Comparison of ENCODE assay signal across 24 mouse cellular contexts in genomic region chr4:152253183-152253759, GRCm38 (mm10). TPM values are rescaled to one million over a fixed set of nuclear protein-coding genes. Genes with fewer than 3 reads are reported as not detected.
DNase-seq lines count a peak whose midpoint lies in the region; ATAC-seq and TF ChIP-seq lines count a peak whose summit lies in the region.
"Had no signal": no experiment of that assay in that cellular context is flagged by ENCODE, and none has a peak within 500 bp of the region (broad histone marks: within the 10 kb centered on the region; RNA-seq: fewer than 3 reads in every experiment).

No protein-coding gene starts in this region.

- DNase-seq in adrenal gland, postnatal 10 days, result peak; percentile 45
- no peak for DNase-seq in adrenal gland, adult 8-10 months
- no peak for DNase-seq in heart, postnatal 10 days
- DNase-seq in limb, embryonic 10.5 days (ENCODE audit: low spot score), result no peak
- no peak for DNase-seq in stomach, postnatal 0 days (ENCODE audit: low spot score)
- no peak for DNase-seq in right cerebral cortex, postnatal 10 days (ENCODE audit: low spot score in 2 of 2)
- DNase-seq: B cell, adult 2 months; cerebellum, adult 18-20 months; kidney, postnatal 25 days; layer of hippocampus, postnatal 36 days; lung, adult 18-20 months; retina, postnatal 1 day; thymus, postnatal 25 days had no signal

- no peaks in the 10 kb centered on the region for H3K27me3 ChIP-seq in heart, embryonic 16.5 days (ENCODE audit: control insufficient read depth, insufficient read depth, low read length)
- no peaks in the 10 kb centered on the region for H3K27me3 ChIP-seq in limb, embryonic 13.5 days
- no peaks in the 10 kb centered on the region for H3K27me3 ChIP-seq in limb, embryonic 10.5 days (ENCODE audit: low read depth, poor library complexity, severe bottlenecking)
- no peaks in the 10 kb centered on the region for H3K27me3 ChIP-seq in stomach, postnatal 0 days (ENCODE audit: control insufficient read depth, insufficient read depth, low read length)
- H3K27me3 ChIP-seq: hindbrain, embryonic 15.5 days; neural tube, embryonic 15.5 days; stomach, embryonic 15.5 days had no signal

- WGBS in heart, embryonic 16.5 days, result 45% methylated on average over 9 of the region's 9 CpGs
- 67% methylated on average over 9 of the region's 9 CpGs for whole genome bisulfite sequencing in limb, embryonic 13.5 days
- WGBS in limb, embryonic 10.5 days, result 77% methylated on average over 9 of the region's 9 CpGs
- 65% methylated on average over 9 of the region's 9 CpGs for WGBS in stomach, postnatal 0 days

- ATAC-seq in heart, embryonic 16.5 days (replicated peaks; ENCODE audit: extremely low read depth, insufficient read depth, low FRiP score), result no peak
- ATAC-seq in limb, embryonic 13.5 days (ENCODE audit: low FRiP score, low read depth), result peak; percentile 77
- ATAC-seq in stomach, postnatal 0 days (ENCODE audit: low FRiP score, low TSS enrichment), result 0 out of 2 replicates have a peak, but pooled peaks have one; percentile 18
- ATAC-seq: forebrain, embryonic 14.5 days had no signal

- intact Hi-C loops in heart, postnatal 10 days (cut with DNase I), result no loop called here

- TF ChIP-seq EP300 in stomach, postnatal 0 days (optimal IDR thresholded peaks at IDR 0.05), result no peak

- H3K9me3 ChIP-seq in heart, embryonic 16.5 days (replicated peaks; ENCODE audit: control insufficient read depth, low read length), result no peaks in the 10 kb centered on the region
- H3K9me3 ChIP-seq in limb, embryonic 13.5 days, result no peaks in the 10 kb centered on the region
- no peaks in the 10 kb centered on the region for H3K9me3 ChIP-seq in limb, embryonic 10.5 days (replicated peaks)
- H3K9me3 ChIP-seq in stomach, postnatal 0 days (ENCODE audit: control insufficient read depth, low read length), result no peaks in the 10 kb centered on the region
- H3K9me3 ChIP-seq: hindbrain, embryonic 15.5 days; neural tube, embryonic 15.5 days; stomach, embryonic 15.5 days had no signal

- H3K4me1 ChIP-seq in heart, embryonic 16.5 days (ENCODE audit: control insufficient read depth, insufficient read depth, low read length), result peaks cover 51% of the 10 kb centered on the region
- H3K4me1 ChIP-seq in limb, embryonic 13.5 days, result no peaks in the 10 kb centered on the region
- no peaks in the 10 kb centered on the region for H3K4me1 ChIP-seq in limb, embryonic 10.5 days
- H3K4me1 ChIP-seq in stomach, postnatal 0 days (replicated peaks; ENCODE audit: control insufficient read depth, insufficient read depth), result no peaks in the 10 kb centered on the region
- H3K4me1 ChIP-seq: stomach, embryonic 15.5 days had no signal

- H3K4me3 ChIP-seq in heart, embryonic 16.5 days (ENCODE audit: low read length), result no peak overlapping the region
- H3K4me3 ChIP-seq in limb, embryonic 13.5 days, result no peak overlapping the region
- no peak overlapping the region for H3K4me3 ChIP-seq in limb, embryonic 10.5 days
- no peak overlapping the region for H3K4me3 ChIP-seq in stomach, postnatal 0 days (ENCODE audit: low read depth, low read length)
- H3K4me3 ChIP-seq: hindbrain, embryonic 15.5 days; neural tube, embryonic 15.5 days; stomach, embryonic 15.5 days had no signal

- peak overlapping the region; percentile 64 for H3K27ac ChIP-seq in heart, embryonic 16.5 days (ENCODE audit: low read length)
- no peak overlapping the region for H3K27ac ChIP-seq in limb, embryonic 13.5 days
- H3K27ac ChIP-seq in limb, embryonic 10.5 days, result no peak overlapping the region
- H3K27ac ChIP-seq in stomach, postnatal 0 days (replicated peaks), result no peak overlapping the region
- H3K27ac ChIP-seq: hindbrain, embryonic 15.5 days; neural tube, embryonic 15.5 days; stomach, embryonic 15.5 days had no signal

- no peaks in the 10 kb centered on the region for H3K36me3 ChIP-seq in heart, embryonic 16.5 days (ENCODE audit: control insufficient read depth, insufficient read depth)
- no peaks in the 10 kb centered on the region for H3K36me3 ChIP-seq in limb, embryonic 13.5 days
- H3K36me3 ChIP-seq in limb, embryonic 10.5 days, result no peaks in the 10 kb centered on the region
- H3K36me3 ChIP-seq in stomach, postnatal 0 days (ENCODE audit: control insufficient read depth, insufficient read depth, low read length), result no peaks in the 10 kb centered on the region
- H3K36me3 ChIP-seq: hindbrain, embryonic 15.5 days; stomach, embryonic 15.5 days had no signal

- H3K4me2 ChIP-seq in heart, embryonic 16.5 days (ENCODE audit: low read depth, low read length), result no peak overlapping the region
- no peak overlapping the region for H3K4me2 ChIP-seq in limb, embryonic 13.5 days (replicated peaks)
- H3K4me2 ChIP-seq in stomach, postnatal 0 days (replicated peaks; ENCODE audit: low read depth), result no peak overlapping the region
- H3K4me2 ChIP-seq: hindbrain, embryonic 15.5 days; neural tube, embryonic 15.5 days; stomach, embryonic 15.5 days had no signal

- peak overlapping the region; percentile 20; the same call in 1 of the 2 replicates for H3K9ac ChIP-seq in heart, embryonic 16.5 days (ENCODE audit: low read length)
- H3K9ac ChIP-seq in limb, embryonic 13.5 days, result peak overlapping the region; percentile 14; the same call in 1 of the 2 replicates
- H3K9ac ChIP-seq in stomach, postnatal 0 days (ENCODE audit: low read length), result no peak overlapping the region
- H3K9ac ChIP-seq: hindbrain, embryonic 15.5 days; neural tube, embryonic 15.5 days; stomach, embryonic 15.5 days had no signal

- TF ChIP-seq CTCF in stomach, postnatal 0 days (IDR thresholded peaks at IDR 0.05; ENCODE audit: low read depth), result no peak

RNA-seq across cellular contexts. Expression of gene Gpr153, which starts 20.8 kb away (rescaled TPM):
- total RNA-seq in adrenal gland, postnatal 10 days (2021), result 10 to 100 TPM; 11.2 to 11.8 TPM
- total RNA-seq in adrenal gland, adult 8-10 months (2022), result 1 to 10 TPM; 4.8 to 7.0 (median 5.4) TPM
- 8.4 and 10.4 TPM in 2 replicates for polyA plus RNA-seq in heart, embryonic 16.5 days (2015; fragmentation: Nextera tagmentation; extraction: Ambion mirVana)
- 10 to 100 TPM; 30.2 to 31.3 TPM for total RNA-seq in heart, postnatal 10 days (2021)
- 9.8 and 10.6 TPM in 2 replicates for polyA plus RNA-seq in limb, embryonic 13.5 days (2015; fragmentation: Nextera tagmentation; extraction: Ambion mirVana)
- 1.4 and 3.0 TPM in 2 replicates for polyA plus RNA-seq in limb, embryonic 10.5 days (2016; fragmentation: Nextera tagmentation; extraction: Ambion mirVana)
- polyA plus RNA-seq in stomach, postnatal 0 days (2015; fragmentation: Nextera tagmentation; extraction: Ambion mirVana), result 6.9 and 8.4 TPM in 2 replicates

RNA-seq across cellular contexts. Expression of gene Hes3, which starts 38.2 kb away (rescaled TPM):
- not detected for total RNA-seq in adrenal gland, postnatal 10 days (2021)
- total RNA-seq in adrenal gland, adult 8-10 months (2022), result not detected
- polyA plus RNA-seq in heart, embryonic 16.5 days (2015; fragmentation: Nextera tagmentation; extraction: Ambion mirVana), result not detected in 2 replicates
- not detected for total RNA-seq in heart, postnatal 10 days (2021)
- polyA plus RNA-seq in limb, embryonic 13.5 days (2015; fragmentation: Nextera tagmentation; extraction: Ambion mirVana), result not detected in 2 replicates
- polyA plus RNA-seq in limb, embryonic 10.5 days (2016; fragmentation: Nextera tagmentation; extraction: Ambion mirVana), result not detected in 2 replicates
- not detected in 2 replicates for polyA plus RNA-seq in stomach, postnatal 0 days (2015; fragmentation: Nextera tagmentation; extraction: Ambion mirVana)
- total RNA-seq: common myeloid progenitor, adult 5-6 weeks; gastrocnemius, adult 8-10 months; layer of hippocampus, postnatal 36 days; megakaryocyte, adult 5-6 weeks; monocyte, adult 5-6 weeks had no signal
- polyA plus RNA-seq: forebrain, embryonic 14.5 days; limb, embryonic 11.5 days; stomach, embryonic 15.5 days had no signal

RNA-seq across cellular contexts. Expression of gene Icmt, which starts 43.8 kb away (rescaled TPM):
- total RNA-seq in adrenal gland, postnatal 10 days (2021), result 10 to 100 TPM; 30.4 to 31.6 TPM
- total RNA-seq in adrenal gland, adult 8-10 months (2022), result 10 to 100 TPM; 54.1 to 66.7 (median 59.6) TPM
- 19.3 and 23.3 TPM in 2 replicates for polyA plus RNA-seq in heart, embryonic 16.5 days (2015; fragmentation: Nextera tagmentation; extraction: Ambion mirVana)
- 10 to 100 TPM; 27.3 to 33.4 TPM for total RNA-seq in heart, postnatal 10 days (2021)
- polyA plus RNA-seq in limb, embryonic 13.5 days (2015; fragmentation: Nextera tagmentation; extraction: Ambion mirVana), result 21.8 and 27.0 TPM in 2 replicates
- polyA plus RNA-seq in limb, embryonic 10.5 days (2016; fragmentation: Nextera tagmentation; extraction: Ambion mirVana), result 31.4 and 33.9 TPM in 2 replicates
- 9.6 and 10.2 TPM in 2 replicates for polyA plus RNA-seq in stomach, postnatal 0 days (2015; fragmentation: Nextera tagmentation; extraction: Ambion mirVana)
